ENCODE assay signal across 15 mouse cellular contexts in the genomic region with DNA sequence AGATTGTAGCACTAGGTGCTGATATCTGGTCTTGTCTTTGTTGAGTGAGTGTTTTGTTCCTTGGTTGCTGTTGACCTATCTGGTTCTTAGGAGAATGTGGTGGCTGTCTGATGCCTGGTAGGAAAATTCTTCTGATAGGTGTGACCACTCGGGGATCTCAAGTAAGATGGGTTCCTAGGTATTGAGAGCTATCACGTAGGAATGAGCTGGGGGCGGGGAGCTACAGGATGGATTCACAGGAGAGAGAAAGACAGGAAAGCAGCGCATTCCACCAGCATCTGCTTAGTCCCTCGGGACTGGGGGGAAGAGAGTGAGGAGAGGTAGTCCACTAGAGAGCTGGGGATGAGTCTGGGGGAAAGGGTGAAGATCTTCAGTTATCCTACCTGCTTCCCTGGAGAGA.
"Had no signal": no experiment of that assay in that cellular context is flagged by ENCODE, and none has a peak within 500 bp of the region (broad histone marks: within the 10 kb centered on the region; RNA-seq: fewer than 3 reads in every experiment).

No protein-coding gene starts in this region.

- H3K27ac ChIP-seq: neural tube, embryonic 15.5 days; stomach, embryonic 15.5 days; stomach, postnatal 0 days had no signal

- H3K4me2 ChIP-seq: neural tube, embryonic 15.5 days; stomach, embryonic 15.5 days had no signal

- H3K4me3 ChIP-seq: neural tube, embryonic 15.5 days; stomach, embryonic 15.5 days had no signal

- H3K9ac ChIP-seq: neural tube, embryonic 15.5 days; stomach, embryonic 15.5 days had no signal

- H3K27me3 ChIP-seq: neural tube, embryonic 15.5 days; stomach, embryonic 15.5 days had no signal

- H3K36me3 ChIP-seq: neural tube, embryonic 15.5 days; stomach, embryonic 15.5 days had no signal

- DNase-seq: retina, postnatal 1 day; right cerebral cortex, adult 18-20 months; right cerebral cortex, postnatal 14 days; right cerebral cortex, postnatal 25 days; right cerebral cortex, postnatal 4 days; spleen, adult 18-20 months; thymus, adult 18-20 months; thymus, adult 2 months; thymus, postnatal 14 days; thymus, postnatal 25 days; thymus, postnatal 36 days; thymus, postnatal 4 days had no signal

- H3K4me1 ChIP-seq: stomach, embryonic 15.5 days had no signal

- H3K9me3 ChIP-seq: neural tube, embryonic 15.5 days; stomach, embryonic 15.5 days had no signal
